Mouse (Mus musculus): ENCODE results near the gene Snx22.

GRCm38 (mm10) chr9:66102668-66103067 is 33.1 kb upstream of the Snx22 start:
- no peak for TF ChIP-seq MAFK (IDR thresholded peaks at IDR 0.05; ENCODE audit: borderline replicate concordance, low read depth, low read length)
- TF ChIP-seq HCFC1 (IDR thresholded peaks at IDR 0.05; ENCODE audit: low read depth, low read length), result no peak
- TF ChIP-seq ETS1 (IDR thresholded peaks at IDR 0.05; ENCODE audit: low read depth, low read length), result no peak
- TF ChIP-seq CTCF (IDR thresholded peaks at IDR 0.05 in 2 of 3, conservative IDR thresholded peaks at IDR 0.05 in 1 of 3; ENCODE audit: control insufficient read depth in 1 of 3, insufficient read depth in 1 of 3, low read depth in 2 of 3, low read length in 3 of 3, poor library complexity in 1 of 3, severe bottlenecking in 1 of 3), result no peak
- no peak for TF ChIP-seq EP300 (IDR thresholded peaks at IDR 0.05; ENCODE audit: low read depth in 1 of 2, low read length in 2 of 2)

All from MEL (cell line).